Mouse (Mus musculus) liver, postnatal 0 days (tissue): ENCODE measurements around the gene Cwf19l1.

Experiments
- CTCF ChIP-seq: sonication (generic); IDR thresholded peaks from 2 replicates; pipeline ENCODE4 v1.5.1; 2016; ENCODE audit warnings: antibody characterized with exemption, low read depth
- EP300 ChIP-seq: IDR thresholded peaks from 2 replicates; pipeline ENCODE4 v1.6.1; 2016; ENCODE audit warnings: antibody characterized with exemption, low read depth, mild to moderate bottlenecking

GRCm38 (mm10) chr19:44104393-44104792 lies 31.3 kb downstream of the Cwf19l1 start:
- TF ChIP-seq CTCF (no peak), EP300 (no peak)
